Mouse (Mus musculus) right cerebral cortex, adult 18-20 months (tissue): ENCODE results near the gene Spaca4.

ENCODE experiments used
- DNase-seq: peaks from one replicate; pipeline ENCODE4 v3.0.0; 2022; ENCODE audit warnings: mixed read lengths

The Spaca4 gene

DNA sequence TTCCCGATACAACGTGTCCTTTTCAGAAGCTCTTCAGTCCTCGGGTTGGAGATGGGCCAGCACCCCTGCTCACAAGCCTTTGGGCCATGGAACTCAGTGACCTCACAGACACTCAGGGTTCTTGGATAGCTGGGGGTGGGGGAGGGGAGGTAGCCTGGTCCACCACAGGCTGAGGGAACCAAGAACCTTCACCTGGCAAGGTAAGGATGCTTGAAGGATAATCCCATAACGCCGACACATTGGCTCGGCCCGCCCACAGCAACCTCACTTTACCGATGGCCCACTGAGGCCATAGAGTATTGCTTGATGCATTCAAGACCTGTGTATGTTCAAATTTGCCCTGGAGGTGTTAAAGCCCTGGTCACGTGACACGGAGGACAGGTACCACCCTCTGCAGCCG lies at the start of gene Spaca4:
Spaca4 (minus strand) TSS at position 101 of the 400 bp plus-strand sequence.
- no peak for DNase-seq

DNA sequence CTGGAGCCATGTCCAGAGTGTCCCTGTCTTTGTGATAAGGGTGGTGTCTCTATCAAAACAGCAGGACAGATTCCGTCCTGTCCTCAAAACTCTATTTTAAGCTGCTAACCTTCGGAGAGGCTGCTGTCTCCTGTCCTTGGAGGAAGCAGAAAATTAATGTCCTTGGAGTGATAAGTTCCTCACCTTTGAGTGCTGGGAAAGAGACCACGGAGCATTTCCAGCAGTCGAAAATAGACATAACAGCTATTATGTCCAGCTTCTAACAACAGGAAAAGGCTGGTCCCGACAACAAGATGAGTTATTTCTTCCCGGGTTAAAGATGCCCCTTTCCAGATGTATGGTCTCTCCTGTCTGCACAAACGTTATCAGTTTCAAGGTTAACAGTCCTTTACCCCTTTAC lies 49.6 kb upstream of the Spaca4 start:
- DNase-seq = no peak

DNA sequence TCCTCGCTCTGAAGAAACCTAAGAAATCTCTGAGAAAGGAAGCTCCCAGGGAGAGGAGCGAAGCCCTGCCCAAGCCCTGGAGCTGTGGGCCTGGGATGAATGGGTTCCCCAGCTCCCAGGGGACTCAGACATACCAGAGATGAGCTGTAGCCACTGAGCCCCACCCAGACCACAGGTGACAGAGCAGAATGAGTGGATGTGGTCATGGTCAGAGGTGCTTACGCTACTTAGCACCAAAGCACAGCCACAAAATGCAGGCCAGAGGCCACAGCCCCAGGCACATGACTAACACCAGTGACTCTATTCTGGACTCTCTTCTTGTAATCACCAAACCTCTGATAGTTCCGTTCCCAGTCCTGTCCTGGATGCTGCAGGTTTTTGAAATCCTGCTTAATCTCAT lies 45.5 kb upstream of the Spaca4 start:
- no peak for DNase-seq

DNA sequence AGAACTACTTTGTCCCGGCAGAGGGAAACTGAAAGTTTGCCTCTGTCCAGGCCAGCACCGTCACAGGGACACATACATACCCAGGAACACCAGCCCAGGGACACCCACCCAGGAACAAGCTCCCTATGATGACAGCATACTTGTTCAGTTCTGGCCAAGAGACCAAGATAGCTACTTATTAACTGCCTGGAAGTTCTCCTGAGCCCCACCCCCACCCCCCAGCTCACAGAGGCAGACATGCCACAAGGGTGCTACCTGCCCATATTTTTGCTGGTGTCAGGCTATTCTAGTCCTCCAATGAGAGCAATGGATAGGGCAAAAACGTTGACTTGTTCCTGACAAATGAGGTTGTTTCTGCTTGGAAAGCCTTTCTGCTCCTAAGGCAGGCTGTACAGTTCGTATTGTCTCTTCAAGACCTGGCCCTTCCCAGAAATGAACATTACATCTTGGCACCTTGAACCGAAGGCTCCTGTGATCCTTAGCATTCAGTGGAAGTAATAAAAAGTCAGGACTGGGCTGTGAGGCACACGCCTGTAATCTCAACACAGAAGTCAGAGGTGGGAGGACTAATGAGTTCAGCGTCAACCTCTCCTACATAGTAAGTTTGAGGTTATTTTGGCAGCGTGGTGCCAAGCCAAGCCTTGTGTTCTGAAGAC lies 44.9 kb upstream of the Spaca4 start:
- DNase-seq = no peak

DNA sequence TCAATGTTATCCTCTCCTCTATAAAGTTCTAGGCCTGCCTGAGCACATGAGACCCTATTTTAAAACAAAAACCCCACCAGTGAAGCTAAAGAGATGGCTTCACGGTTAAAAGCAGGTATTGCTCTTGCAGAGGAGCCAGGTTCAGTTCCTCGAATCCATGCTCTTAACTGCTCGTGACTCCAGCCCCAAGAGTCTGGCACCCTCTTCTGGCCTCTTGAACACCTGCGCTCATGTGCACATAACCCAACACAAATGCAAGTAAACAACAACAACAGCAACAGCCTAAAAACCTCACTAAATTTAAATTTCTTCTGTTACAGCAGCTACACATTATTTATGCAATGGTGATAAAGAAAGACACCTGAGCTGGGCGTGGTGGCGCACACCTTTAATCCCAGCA lies 41.9 kb upstream of the Spaca4 start:
- no peak for DNase-seq

DNA sequence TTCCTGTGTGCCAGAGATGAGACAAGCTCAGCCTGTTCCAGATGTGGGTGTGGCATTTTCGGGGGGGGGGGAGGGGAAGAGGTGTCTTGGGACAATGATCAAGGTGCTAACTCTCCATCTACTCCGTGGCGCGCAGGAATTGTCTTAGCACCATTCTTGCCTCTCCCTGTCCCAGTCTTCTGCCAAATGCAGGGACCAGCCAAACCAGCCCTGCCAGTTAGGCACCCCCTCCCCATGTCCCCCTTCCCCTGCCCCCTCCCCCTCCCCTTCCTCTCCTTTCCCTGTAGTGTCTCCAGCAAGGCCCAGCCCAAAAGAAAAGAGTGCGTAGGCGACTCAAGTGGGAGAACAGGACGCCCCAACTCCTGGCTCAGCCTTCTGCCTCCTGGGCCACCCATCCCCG lies 41.2 kb upstream of the Spaca4 start:
- DNase-seq = no peak

DNA sequence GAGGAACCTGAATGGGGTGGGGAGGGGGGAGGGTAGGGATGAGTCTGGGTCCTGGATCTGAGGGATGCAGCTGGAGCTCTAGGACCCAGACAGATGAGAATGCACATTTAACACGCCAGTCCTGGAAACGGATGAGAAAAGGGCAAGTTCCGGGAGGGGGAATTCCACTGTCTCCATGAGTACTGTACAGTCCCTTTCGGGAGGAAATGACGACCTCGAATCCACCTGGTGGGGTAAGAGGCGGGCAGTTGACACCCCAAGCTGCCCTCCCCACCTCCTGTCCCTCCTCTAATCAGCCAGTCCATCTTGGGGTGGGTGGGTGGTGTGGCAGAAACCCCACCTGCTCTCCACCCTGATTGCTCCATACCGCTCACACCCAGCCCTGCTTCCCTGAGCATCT lies 40.4 kb upstream of the Spaca4 start:
- no peak for DNase-seq

DNA sequence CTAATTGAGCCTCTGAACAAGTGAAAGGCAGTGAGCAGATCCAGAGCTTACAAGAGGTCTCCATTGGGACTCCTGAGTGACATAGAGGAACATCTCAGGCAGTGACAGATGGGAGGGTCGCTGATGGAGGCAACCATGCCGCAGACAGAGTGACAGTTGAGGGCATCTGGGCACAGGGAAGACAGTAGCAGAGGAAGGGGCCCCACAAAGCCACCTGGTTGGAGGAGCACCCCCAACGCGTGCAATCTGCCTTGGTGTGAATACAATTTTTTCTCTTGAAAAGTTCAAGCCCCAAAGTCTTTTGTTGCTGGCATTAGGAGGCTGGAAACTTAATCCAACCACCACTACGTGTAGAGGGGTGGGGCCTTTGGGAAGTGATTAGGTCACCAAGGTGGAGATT lies 34.5 kb upstream of the Spaca4 start:
- no peak for DNase-seq

DNA sequence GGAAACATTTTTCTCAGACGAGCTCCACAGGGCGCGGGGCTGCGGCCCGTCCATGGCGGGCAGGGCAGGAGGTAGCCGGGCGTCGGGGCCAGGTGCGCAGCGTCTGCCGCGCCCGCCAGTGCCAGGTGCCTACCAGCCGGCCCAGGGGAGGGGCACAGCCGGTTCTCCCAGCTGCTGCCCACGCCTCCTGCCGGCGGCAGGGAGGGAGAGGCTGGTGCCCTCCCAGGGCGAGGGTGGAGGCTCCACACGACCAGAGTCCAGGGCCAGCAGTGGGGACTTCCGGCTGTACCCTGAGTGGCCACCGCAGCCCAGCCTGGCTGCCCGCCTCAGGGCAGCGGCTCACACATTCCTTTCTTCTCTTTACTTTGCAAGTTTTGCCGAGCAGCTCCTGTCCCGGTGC lies 33.8 kb upstream of the Spaca4 start:
- no peak for DNase-seq

DNA sequence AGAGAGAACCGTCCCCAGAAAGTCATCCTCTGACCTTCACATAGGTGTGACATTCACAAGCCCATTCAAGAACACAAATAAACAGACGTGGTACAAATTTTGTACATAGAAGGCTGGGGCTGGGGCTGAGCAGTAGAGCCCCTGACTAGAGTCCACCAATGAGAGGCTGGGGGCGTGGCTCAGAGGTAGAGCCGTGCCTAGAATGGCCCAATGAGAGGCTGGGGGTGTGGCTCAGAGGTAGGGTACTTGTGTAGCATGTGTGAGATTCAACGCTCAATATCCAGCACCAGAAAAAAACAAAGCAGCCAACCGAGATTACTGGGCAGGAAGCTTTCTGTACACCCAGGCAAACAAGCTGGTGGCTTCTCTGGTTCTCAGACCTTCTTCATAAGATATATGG lies 30.1 kb upstream of the Spaca4 start:
- DNase-seq = no peak

DNA sequence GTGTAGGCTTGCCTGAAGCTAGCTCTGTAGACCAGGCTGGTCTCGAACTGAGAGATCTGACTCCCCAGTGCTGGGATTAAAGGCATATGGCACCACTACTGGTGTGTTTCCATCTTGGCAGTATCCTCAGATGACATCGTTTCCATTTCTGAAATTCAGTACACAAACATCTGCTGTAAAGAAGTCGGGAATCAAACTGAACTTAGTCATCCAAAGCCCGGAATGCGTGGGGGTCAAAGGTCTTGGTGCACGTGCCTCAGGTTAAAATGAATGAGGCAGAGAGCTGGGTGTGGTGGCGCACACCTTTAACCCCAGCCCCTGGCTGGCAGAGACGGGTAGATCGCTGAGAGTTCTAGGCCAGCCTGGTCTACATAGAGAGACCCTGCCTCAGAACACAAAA lies 24.5 kb upstream of the Spaca4 start:
- no peak for DNase-seq

DNA sequence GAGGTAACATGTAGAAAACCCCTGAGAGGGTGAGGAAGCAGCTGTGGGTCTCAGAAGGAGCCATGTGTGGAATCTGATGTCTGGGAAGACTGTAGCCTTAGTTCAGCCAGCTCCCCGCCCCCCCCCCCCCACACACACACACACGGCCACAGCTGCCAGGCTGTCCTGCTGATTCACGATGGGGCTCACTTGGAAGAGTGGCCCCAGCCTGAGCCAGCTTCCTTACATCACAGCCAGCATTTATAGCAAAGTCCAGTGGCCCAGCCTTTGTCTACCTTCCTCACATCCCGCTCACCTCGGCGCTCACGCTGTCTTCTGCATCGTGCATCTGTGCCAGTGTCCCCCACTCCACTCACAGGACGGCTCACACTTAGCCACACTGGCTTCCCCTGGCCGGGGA lies 23.8 kb upstream of the Spaca4 start:
- DNase-seq = no peak

DNA sequence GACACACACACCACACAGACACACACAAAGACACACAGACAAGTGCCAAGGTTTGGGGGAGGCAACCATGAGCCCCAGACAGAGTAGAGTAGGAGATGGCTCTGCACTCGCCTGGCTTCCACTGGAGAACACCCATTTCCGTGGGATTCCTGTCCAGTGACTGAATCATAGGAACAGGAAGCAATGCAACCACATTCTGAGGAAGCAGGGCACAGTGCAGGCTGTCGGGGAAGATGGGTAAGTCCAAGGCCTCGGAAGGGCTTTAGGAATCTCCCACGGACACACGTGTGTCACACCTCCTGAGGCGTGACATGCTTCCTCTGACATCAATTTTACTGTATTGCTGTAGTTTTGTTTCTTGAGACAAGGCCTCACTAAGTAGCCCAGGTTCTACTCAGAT lies 22.5 kb upstream of the Spaca4 start:
- no peak for DNase-seq

DNA sequence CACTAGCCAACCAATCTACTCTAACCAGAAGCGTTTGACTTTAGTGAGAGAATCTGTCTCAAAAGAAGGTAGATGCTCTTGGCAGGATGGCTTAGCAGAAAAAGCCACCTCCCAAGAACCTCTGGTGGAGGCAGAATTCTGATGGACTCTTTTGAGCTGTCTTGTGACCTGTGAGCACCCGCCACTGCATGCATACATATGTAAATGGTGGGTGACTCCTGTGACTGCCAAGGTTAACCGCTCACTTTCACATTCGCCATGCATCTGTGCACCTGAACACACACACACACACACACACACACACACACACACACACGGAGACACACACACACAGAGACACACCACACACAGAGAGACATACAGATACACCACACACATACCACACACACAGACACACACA lies 21.8 kb upstream of the Spaca4 start:
- no peak for DNase-seq

DNA sequence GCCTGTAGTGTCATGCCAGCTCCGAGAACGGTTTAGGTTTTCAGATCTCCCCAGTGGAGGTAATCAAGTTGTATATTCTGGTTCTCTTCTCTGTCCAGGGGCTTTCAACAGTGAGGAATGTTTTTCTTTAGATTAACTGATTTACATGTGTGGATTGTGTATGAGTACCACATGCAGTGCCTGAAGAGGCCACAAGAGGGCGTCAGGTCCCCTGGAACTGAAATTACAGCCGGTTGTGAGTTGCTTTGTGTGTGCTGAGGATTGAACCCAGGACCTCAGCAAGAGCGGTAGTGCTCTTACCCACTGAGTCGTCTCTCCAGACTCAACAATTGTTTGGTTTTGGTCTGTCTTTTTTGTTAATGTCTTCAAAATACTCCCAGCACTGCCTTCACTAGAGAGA lies 20.9 kb upstream of the Spaca4 start:
- no peak for DNase-seq

DNA sequence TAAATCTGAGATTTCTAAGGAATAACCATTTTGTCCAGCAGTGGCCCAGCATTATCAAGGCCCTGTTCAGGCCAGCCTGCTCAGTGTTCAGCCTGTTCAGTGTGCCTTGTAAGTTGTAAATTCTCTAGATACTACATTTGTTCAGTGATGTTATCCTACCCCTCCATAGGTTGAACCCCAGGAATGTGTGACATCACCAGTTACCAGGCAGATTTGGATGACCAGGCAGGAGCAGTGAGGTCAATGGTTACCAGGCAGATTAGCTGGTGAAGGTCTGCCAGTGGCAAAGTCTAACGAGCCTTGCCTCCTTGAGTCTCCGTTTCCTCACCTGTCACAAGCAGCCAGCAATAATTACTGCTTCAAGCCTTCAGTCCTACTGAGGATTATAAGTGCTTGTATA lies 18.8 kb upstream of the Spaca4 start:
- peak; percentile 75 for DNase-seq

DNA sequence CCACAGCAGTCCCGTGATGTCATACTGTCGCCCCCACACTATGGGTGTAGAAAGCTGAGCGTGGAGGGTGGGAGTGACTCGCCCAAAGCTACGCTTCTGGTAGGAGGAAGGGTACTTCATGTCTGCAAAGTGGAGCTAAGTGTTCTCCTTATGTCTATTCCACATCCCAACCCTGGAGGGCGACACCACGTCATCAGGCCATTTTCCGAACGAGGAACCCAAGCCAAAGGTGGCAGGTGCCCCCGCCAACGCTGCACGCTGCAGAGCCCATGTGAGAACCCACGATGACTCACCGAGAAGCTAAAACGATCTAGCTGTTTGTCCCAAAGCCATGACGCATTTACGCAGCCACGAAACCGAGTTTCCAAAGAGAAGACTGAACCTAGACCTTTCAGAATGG lies 16.7 kb upstream of the Spaca4 start:
- DNase-seq = peak; percentile 89

DNA sequence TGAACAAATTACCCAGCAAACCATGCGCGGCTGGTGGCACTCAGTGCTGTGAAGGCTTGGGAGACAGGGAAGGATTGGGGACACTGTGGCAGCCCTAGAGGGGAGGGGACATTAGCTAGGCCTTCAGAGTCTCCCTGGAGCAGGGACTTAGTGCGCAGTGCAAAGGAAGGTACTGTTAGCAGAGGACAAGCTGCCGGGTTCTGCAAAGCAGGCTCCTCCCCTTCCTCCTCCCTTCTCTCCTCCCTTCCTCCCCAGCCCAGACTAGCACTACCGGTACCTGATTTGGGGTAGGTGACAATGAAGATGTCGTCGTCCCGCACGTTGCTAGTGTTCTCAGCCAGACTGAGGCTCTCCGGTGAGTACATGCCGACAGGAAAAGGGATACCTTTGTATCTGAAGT lies 16.2 kb upstream of the Spaca4 start:
- peak; percentile 63 for DNase-seq

DNA sequence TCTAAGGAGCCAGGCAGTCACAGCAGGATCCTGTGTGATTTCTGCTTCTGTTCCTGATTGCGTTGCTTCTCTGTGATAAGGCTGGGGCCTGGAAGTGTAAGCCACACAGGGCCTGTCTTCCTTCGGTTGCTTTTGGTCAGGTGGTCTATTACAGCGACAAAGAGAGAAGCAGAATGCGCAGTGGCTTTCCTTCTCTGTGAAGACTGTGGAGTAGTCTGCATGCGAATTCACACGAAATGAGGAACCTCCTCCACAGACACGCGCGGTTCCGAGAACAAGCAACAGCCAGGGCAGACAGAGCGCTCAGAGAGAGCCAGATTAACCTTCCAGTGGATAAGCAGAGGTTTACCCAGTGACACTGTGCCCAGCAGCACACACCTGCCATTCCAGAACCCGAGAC lies 15.7 kb upstream of the Spaca4 start:
- DNase-seq = no peak

DNA sequence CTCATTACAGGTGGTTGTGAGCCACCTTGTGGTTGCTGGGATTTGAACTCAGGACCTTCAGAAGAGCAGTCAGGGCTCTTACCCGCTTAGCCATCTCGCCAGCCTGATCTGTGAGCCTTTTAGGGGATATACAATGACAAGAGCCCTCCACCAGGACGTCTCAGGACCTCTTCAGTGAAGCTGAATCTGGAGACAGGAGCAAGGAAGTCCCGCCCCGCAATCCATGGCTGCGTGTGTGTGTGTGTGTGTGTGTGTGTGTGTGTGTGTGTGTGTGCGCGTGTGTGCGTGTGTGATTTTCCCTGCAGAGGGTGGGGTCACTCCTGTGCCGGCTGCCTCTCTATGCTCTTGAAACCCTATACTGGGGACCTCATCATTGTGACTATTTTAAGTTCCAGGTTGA lies 14.2 kb upstream of the Spaca4 start:
- no peak for DNase-seq

DNA sequence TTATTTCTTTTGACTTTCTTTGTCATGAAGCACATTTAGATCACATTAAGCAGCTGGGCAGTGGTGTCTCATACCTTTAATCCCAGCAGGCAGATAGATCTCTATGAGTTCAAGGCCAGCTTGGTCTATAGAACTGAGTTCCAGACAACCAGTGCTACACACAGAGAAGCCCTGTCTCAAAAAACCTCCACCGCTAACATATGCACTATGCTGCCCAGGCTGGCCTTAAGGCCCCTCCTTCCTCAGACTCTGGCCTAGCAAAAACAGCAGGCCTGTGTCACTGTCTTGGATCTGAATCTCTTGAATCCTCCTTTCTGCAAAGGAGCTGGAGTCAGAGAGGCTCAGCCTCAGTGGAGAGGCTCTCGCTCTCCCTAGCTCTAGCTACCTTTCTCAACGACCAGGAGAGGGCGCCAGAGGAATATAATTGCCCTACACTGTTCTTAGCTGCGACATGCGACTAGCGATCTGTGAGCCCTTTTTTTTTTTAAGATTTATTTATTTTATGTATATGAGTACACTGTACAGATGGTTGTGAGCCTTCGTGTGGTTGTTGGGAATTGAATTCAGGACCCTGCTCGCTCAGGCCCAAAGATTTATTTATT lies 13.7 kb upstream of the Spaca4 start:
- DNase-seq = peak; percentile 87

DNA sequence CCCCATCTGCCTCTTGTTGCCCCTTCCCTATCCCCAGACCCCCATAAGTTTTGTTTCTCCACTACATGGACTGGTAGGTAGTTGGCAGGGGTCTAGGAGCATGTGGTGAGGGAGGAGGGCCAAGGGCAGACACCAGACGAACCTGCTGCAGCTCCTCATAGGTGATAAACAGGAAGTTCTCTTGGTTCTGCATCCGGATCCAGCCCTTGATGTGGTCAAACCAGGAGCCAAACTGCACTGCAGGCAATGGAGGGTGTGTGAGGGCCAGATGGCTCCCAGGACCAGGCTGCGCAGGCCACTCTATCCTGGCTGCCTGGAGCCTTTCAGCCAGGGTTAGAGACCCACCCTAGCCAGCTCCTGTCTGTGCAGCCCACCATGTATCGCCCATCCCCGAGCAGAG lies 7.9 kb upstream of the Spaca4 start:
- DNase-seq = no peak

DNA sequence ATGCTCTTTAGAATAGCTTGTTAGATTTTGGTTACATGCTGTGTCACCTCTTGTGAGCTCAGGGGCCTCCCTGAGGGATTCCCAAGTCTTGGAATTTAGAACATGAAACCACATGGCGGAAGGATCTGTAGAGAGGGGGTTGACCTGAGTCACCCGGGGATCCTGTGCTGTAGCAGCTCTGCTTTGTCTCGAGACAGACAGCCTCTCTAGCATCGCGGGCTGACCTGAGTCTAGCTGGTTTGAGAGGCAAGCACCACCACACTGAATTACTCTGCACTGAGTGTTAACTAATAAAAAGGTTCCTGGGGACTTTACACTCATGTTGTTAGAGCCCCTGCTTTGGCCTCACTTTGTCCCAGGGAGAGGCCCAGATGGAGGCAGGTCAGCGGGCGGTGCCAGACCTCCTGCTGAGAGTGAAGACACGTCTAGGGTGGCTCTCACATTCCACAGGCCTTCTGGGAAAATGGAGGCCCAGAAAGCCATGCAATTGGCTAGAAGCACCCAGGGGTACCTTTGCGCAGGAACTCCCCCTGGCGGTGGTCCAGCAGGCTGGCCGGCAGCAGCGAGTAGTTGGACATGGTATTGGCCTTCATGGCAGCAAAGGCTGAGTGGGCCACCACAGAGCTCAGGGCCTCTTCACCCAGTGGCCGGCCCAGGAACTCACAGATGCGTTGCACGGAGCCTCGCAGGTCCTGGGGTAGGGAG lies 5.3 kb upstream of the Spaca4 start:
- DNase-seq = no peak

DNA sequence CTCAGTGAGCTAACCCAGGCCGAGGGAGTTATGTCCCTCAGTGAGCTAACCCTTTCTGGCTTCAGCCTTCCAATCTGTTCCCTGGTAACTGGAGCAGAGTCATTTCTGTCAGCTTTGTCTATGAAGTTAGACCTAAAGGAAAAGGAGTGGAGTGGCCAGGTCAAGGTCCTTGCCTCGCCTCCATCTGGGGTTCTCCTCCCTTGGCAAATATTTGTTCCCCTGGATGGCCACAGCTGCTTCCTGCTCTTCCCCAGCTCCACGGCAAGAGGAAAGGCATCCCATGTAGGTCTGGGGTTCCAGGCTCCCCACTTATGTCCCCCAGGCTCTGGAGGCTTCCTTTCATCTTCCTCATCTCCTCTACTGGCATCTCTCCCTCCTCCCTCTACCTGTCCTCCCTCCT lies 2.0 kb upstream of the Spaca4 start:
- no peak for DNase-seq

DNA sequence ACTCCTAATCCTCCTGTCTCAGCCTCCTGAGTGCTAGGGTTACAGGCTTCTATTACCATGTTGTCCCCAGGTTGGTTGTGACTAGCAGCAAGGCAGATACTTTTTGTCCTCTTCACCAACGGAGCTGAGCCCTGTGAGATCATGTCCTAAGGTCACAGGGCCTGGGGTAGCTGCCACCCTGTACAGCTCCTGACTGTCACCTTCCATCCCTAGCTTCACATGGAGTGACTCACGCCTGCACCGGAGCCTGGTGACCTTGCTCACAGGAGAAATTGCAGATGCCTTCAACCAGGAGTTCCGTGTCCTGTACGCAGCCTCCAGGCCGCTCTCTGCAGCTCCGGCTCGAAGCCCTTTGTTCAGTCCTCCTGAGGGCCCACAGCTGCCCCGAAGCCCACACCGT lies 806 bp upstream of the Spaca4 start:
- no peak for DNase-seq
